Mouse (Mus musculus): ENCODE results near the gene Tbc1d32. TPM values are rescaled to one million over a fixed set of nuclear protein-coding genes. Genes with fewer than 3 reads are reported as not detected.

Gene Tbc1d32
- polyA plus RNA-seq, 1 experiment from 2014 or later = 2.8 TPM

GRCm38 (mm10) chr10:56137191-56137590 is 91.3 kb downstream of the Tbc1d32 start:
- H3K9me3 ChIP-seq (ENCODE audit: control insufficient read depth, low read length) = no peaks in the 10 kb centered on the region
- no peak overlapping the region for H3K27ac ChIP-seq (replicated peaks; ENCODE audit: low read depth, low read length)
- H3K4me1 ChIP-seq (ENCODE audit: control insufficient read depth, insufficient read depth, low read length) = no peaks in the 10 kb centered on the region
- 94% methylated on average over 5 of the region's 5 CpGs for WGBS
- no peak overlapping the region for H3K9ac ChIP-seq (replicated peaks; ENCODE audit: low read length)
- H3K27me3 ChIP-seq (ENCODE audit: control insufficient read depth, insufficient read depth, low read length) = no peaks in the 10 kb centered on the region
- no peaks in the 10 kb centered on the region for H3K36me3 ChIP-seq (ENCODE audit: control insufficient read depth, insufficient read depth, low read length)
- H3K4me2 ChIP-seq (ENCODE audit: low read length) = no peak overlapping the region
- H3K4me3 ChIP-seq (replicated peaks; ENCODE audit: low read depth, low read length) = no peak overlapping the region
- no peak for ATAC-seq (ENCODE audit: low FRiP score, low TSS enrichment)
- no peak for DNase-seq

GRCm38 (mm10) chr10:56129642-56130041 is 98.8 kb downstream of the Tbc1d32 start:
- no peaks in the 10 kb centered on the region for H3K4me1 ChIP-seq (ENCODE audit: control insufficient read depth, insufficient read depth, low read length)
- H3K36me3 ChIP-seq (ENCODE audit: control insufficient read depth, insufficient read depth, low read length) = no peaks in the 10 kb centered on the region
- no peaks in the 10 kb centered on the region for H3K27me3 ChIP-seq (ENCODE audit: control insufficient read depth, insufficient read depth, low read length)
- no peak overlapping the region for H3K4me2 ChIP-seq (ENCODE audit: low read length)
- H3K4me3 ChIP-seq (replicated peaks; ENCODE audit: low read depth, low read length) = no peak overlapping the region
- no peaks in the 10 kb centered on the region for H3K9me3 ChIP-seq (ENCODE audit: control insufficient read depth, low read length)
- 78% methylated on average over 2 of the region's 2 CpGs for WGBS
- no peak for DNase-seq
- H3K27ac ChIP-seq (replicated peaks; ENCODE audit: low read depth, low read length) = no peak overlapping the region
- no peak overlapping the region for H3K9ac ChIP-seq (replicated peaks; ENCODE audit: low read length)
- no peak for ATAC-seq (ENCODE audit: low FRiP score, low TSS enrichment)

- H3K4me1 ChIP-seq (ENCODE audit: control insufficient read depth, insufficient read depth, low read length) = no peaks in the 10 kb centered on the region
- no peak overlapping the region for H3K4me3 ChIP-seq (replicated peaks; ENCODE audit: low read depth, low read length)
- H3K9ac ChIP-seq (replicated peaks; ENCODE audit: low read length) = no peak overlapping the region
- no peak overlapping the region for H3K4me2 ChIP-seq (ENCODE audit: low read length)
- no peaks in the 10 kb centered on the region for H3K27me3 ChIP-seq (ENCODE audit: control insufficient read depth, insufficient read depth, low read length)
- WGBS = 94% methylated on average over 1 of the region's 1 CpGs
- no peaks in the 10 kb centered on the region for H3K9me3 ChIP-seq (ENCODE audit: control insufficient read depth, low read length)
- no peak for ATAC-seq (ENCODE audit: low FRiP score, low TSS enrichment)
- no peak for DNase-seq
- H3K27ac ChIP-seq (replicated peaks; ENCODE audit: low read depth, low read length) = no peak overlapping the region
- H3K36me3 ChIP-seq (ENCODE audit: control insufficient read depth, insufficient read depth, low read length) = no peaks in the 10 kb centered on the region
These were observed 101.5 kb downstream of the Tbc1d32 start for GRCm38 (mm10) chr10:56126972-56127371.

GRCm38 (mm10) chr10:56115636-56116180 is 112.8 kb downstream of the Tbc1d32 start:
- H3K27ac ChIP-seq (replicated peaks; ENCODE audit: low read depth, low read length) = peak overlapping the region; percentile 95
- ATAC-seq (ENCODE audit: low FRiP score, low TSS enrichment) (peak; percentile 76), DNase-seq (peak; percentile 66)
- H3K36me3 ChIP-seq (ENCODE audit: control insufficient read depth, insufficient read depth, low read length) = no peaks in the 10 kb centered on the region
- no peaks in the 10 kb centered on the region for H3K27me3 ChIP-seq (ENCODE audit: control insufficient read depth, insufficient read depth, low read length)
- peak overlapping the region; percentile 91 for H3K4me2 ChIP-seq (ENCODE audit: low read length)
- WGBS = 14% methylated on average over 27 of the region's 27 CpGs
- H3K9me3 ChIP-seq (ENCODE audit: control insufficient read depth, low read length) = no peaks in the 10 kb centered on the region
- peak overlapping the region; percentile 89 for H3K9ac ChIP-seq (replicated peaks; ENCODE audit: low read length)
- peak overlapping the region; percentile 64 for H3K4me3 ChIP-seq (replicated peaks; ENCODE audit: low read depth, low read length)
- H3K4me1 ChIP-seq (ENCODE audit: control insufficient read depth, insufficient read depth, low read length) = peaks cover 5% of the 10 kb centered on the region

- Histone ChIP-seq H3K27me3 (ENCODE audit: control insufficient read depth, insufficient read depth, low read length) (no peaks in the 10 kb centered on the region), H3K36me3 (ENCODE audit: control insufficient read depth, insufficient read depth, low read length) (no peaks in the 10 kb centered on the region), H3K4me3 (replicated peaks; ENCODE audit: low read depth, low read length) (peak overlapping the region; percentile 64), H3K9ac (replicated peaks; ENCODE audit: low read length) (peak overlapping the region; percentile 89), H3K27ac (replicated peaks; ENCODE audit: low read depth, low read length) (peak overlapping the region; percentile 95), H3K9me3 (ENCODE audit: control insufficient read depth, low read length) (no peaks in the 10 kb centered on the region), H3K4me1 (ENCODE audit: control insufficient read depth, insufficient read depth, low read length) (peaks cover 5% of the 10 kb centered on the region), H3K4me2 (ENCODE audit: low read length) (peak overlapping the region; percentile 91)
- ATAC-seq (ENCODE audit: low FRiP score, low TSS enrichment) = peak; percentile 92
- peak; percentile 87 for DNase-seq
- under 1% methylated on average over 50 of the region's 50 CpGs for WGBS
These were observed 113.4 kb downstream of the Tbc1d32 start for GRCm38 (mm10) chr10:56114951-56115635.

GRCm38 (mm10) chr10:56106996-56107334 is 121.5 kb downstream of the Tbc1d32 start:
- no peaks in the 10 kb centered on the region for H3K27me3 ChIP-seq (ENCODE audit: control insufficient read depth, insufficient read depth, low read length)
- peak overlapping the region; percentile 15 for H3K4me2 ChIP-seq (ENCODE audit: low read length)
- 0 out of 2 replicates have a peak overlapping the region, but pooled peaks have one; percentile 7 for H3K4me3 ChIP-seq (replicated peaks; ENCODE audit: low read depth, low read length)
- no peak overlapping the region for H3K27ac ChIP-seq (replicated peaks; ENCODE audit: low read depth, low read length)
- no peaks in the 10 kb centered on the region for H3K36me3 ChIP-seq (ENCODE audit: control insufficient read depth, insufficient read depth, low read length)
- ATAC-seq (ENCODE audit: low FRiP score, low TSS enrichment) (no peak; the same call in 1 of the 2 replicates), DNase-seq (no peak)
- H3K4me1 ChIP-seq (ENCODE audit: control insufficient read depth, insufficient read depth, low read length) = no peaks in the 10 kb centered on the region
- no peaks in the 10 kb centered on the region for H3K9me3 ChIP-seq (ENCODE audit: control insufficient read depth, low read length)
- H3K9ac ChIP-seq (replicated peaks; ENCODE audit: low read length) = no peak overlapping the region
- WGBS = 44% methylated on average over 1 of the region's 1 CpGs

- Histone ChIP-seq H3K9ac (replicated peaks; ENCODE audit: low read length) (no peak within 1 kb of the TSS), H3K27me3 (ENCODE audit: control insufficient read depth, insufficient read depth, low read length) (no peaks in the 10 kb centered on the region), H3K9me3 (ENCODE audit: control insufficient read depth, low read length) (no peaks in the 10 kb centered on the region), H3K4me3 (replicated peaks; ENCODE audit: low read depth, low read length) (0 out of 2 replicates have a peak within 1 kb of the TSS, but pooled peaks have one; percentile 7), H3K36me3 (ENCODE audit: control insufficient read depth, insufficient read depth, low read length) (no peaks in the 10 kb centered on the region), H3K4me1 (ENCODE audit: control insufficient read depth, insufficient read depth, low read length) (no peaks in the 10 kb centered on the region), H3K4me2 (ENCODE audit: low read length) (peak within 1 kb of the TSS; percentile 15), H3K27ac (replicated peaks; ENCODE audit: low read depth, low read length) (no peak within 1 kb of the TSS)
- DNase-seq = peak; percentile 77
- WGBS = 28% methylated on average over 18 of the region's 18 CpGs
- ATAC-seq (ENCODE audit: low FRiP score, low TSS enrichment) = peak; percentile 43; the same call in 1 of the 2 replicates
These were observed 122.0 kb downstream of the Tbc1d32 start, which contains the start of gene Msl3l2 for GRCm38 (mm10) chr10:56106333-56106995. Gene Msl3l2, plus strand, starts transcription at chr10:56106917.

- Histone ChIP-seq H3K27me3 (ENCODE audit: control insufficient read depth, insufficient read depth, low read length) (no peaks in the 10 kb centered on the region), H3K27ac (replicated peaks; ENCODE audit: low read depth, low read length) (no peak overlapping the region), H3K4me2 (ENCODE audit: low read length) (no peak overlapping the region), H3K9ac (replicated peaks; ENCODE audit: low read length) (no peak overlapping the region), H3K9me3 (ENCODE audit: control insufficient read depth, low read length) (no peaks in the 10 kb centered on the region), H3K4me1 (ENCODE audit: control insufficient read depth, insufficient read depth, low read length) (no peaks in the 10 kb centered on the region), H3K36me3 (ENCODE audit: control insufficient read depth, insufficient read depth, low read length) (no peaks in the 10 kb centered on the region), H3K4me3 (replicated peaks; ENCODE audit: low read depth, low read length) (no peak overlapping the region)
- no peak for DNase-seq
- no peak for ATAC-seq (ENCODE audit: low FRiP score, low TSS enrichment)
- 95% methylated on average over 3 of the region's 3 CpGs for WGBS
These were observed 128.7 kb downstream of the Tbc1d32 start for GRCm38 (mm10) chr10:56099641-56100310.

Data from midbrain, embryonic 14.5 days (tissue).